Mouse (Mus musculus): ENCODE data around the gene Isl2.

DNA sequence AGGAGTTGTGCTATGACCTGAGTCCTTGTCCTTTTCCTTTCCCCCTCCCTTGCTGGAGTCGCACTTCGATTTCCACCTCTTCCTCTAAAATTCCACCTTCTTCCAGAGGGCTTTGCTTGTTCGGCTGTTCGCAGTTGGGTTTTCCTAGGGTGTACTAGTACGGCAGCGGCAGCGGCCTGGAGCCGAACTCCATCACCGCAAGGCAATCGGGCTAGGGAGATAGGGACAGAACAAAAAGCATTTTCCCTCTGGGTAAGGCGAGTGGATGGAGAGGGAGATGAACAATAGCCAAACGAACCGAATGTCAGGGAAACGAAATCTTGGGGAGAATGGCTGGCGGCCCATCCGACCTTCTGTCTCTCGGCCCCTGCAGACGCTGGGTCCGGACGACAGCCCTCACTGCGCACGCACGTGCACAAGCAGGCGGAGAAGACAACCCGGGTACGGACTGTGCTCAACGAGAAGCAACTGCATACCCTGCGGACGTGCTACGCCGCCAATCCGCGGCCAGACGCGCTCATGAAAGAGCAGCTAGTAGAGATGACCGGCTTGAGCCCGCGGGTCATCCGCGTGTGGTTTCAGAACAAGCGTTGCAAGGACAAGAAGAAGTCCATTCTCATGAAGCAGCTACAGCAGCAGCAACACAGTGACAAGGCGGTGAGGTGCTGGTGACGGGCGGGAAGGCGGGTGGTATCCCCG lies 5.4 kb downstream of the Isl2 start:
- TF ChIP-seq CTCF (IDR thresholded peaks at IDR 0.05; ENCODE audit: low read depth) (no peak), EP300 (IDR thresholded peaks at IDR 0.05; ENCODE audit: low read depth) (no peak)
